Mouse (Mus musculus): Measurements from ENCODE around the gene Cd300lb.
A peak's percentile ranks its signal among the peaks of the same experiment; 100 is the strongest.
"Not testable (repeated sequence)": the region's sequence is repeated elsewhere in the genome, so short reads cannot be mapped to it uniquely, and the experiment has no call there.

Cd300lb gene

GRCm38 (mm10) chr11:114934144-114934543 lies at the start of gene Cd300lb:
TSS of gene Cd300lb (minus strand) at chr11:114934386.
- DNase-seq = peak; percentile 29

DNA sequence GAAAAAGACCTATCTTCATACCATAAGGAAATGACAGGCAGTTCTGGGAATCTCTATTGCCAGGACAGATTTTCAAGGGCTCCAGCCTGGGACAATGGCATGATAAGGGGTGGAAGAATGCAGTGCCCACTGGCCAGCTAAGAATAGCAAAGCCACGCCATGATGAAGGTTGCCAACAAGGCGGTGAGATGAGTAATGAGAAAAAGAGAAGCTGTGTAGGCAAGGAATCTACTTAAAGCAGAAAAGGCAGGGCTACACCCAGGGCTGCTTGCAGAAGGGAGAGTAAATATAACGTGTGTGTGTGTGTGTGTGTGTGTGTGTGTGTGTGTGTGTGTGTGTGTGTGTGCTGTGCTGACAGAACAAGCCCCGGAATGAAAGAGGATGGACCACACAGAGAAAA lies 47.7 kb upstream of the Cd300lb start:
- no peak for DNase-seq

DNA sequence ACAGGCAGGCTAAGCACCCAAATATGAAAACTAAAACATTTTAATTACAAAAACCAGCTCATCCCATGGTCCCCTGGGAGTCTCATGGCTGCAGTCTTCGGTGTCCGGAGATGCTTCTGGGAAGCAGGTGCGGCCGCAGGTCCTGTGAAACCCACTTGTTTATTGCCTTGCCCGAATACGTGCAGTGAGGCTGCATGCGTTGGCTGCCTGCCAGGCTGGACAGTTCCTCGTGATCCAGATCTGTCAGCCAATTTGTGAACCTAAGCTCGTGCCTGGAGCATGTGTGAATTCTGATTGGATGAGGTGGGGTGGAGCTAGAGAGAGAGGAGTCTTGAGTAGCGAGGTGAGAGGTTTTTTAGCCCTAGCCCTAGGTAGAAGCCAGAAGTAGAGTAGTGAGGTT lies 38.5 kb upstream of the Cd300lb start:
- DNase-seq = no peak

DNA sequence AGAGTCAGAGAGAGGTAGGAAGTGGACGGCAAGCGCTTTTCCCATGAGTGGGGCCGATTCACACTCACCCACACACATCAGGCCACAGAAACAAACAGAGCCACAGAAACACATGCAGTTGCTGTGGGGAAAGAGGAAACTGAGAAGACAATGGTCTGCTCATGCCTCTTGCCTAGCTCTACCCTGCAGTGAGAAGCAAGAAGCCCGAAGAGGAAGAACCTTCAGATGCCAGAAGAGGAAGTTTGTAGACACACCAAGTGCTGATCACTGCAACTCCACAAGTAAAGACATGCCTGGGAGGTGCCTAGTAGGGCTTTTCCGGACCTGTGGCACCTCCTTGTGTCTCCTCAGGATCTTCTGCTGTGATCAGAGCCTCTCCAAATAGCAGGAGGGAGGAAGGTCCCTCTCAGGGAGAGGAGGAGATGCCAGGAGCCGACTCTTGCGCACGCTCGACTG lies 34.6 kb upstream of the Cd300lb start, which contains the start of gene Cd300c:
Cd300c (minus strand) TSS at position 406 of the 456 bp plus-strand sequence.
- no peak for DNase-seq

GRCm38 (mm10) chr11:114965182-114965828 lies 31.1 kb upstream of the Cd300lb start:
- DNase-seq = no peak

- peak; percentile 15 for DNase-seq
These were observed 26.2 kb upstream of the Cd300lb start for GRCm38 (mm10) chr11:114960369-114960768.

GRCm38 (mm10) chr11:114933591-114933990 lies 595 bp downstream of the Cd300lb start:
- DNase-seq = no peak

DNA sequence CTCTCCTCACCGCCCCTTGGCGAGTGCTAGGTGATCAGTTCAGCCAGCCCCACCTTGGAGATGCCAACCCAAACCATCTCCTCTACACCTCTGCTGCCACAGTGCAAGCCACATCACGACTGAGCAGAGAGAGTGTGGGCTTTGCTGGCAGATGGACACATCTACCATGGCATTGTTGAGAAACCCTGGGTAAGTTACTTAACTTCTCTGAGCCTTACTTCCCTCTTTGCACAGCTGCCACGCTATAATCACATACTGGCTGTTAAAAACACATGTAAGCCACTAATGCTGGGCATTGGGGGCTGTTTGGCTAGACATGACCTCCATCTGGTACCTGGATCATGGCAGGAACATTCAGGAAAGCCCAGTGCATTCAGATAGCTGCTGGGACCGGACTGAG lies 3.1 kb downstream of the Cd300lb start:
- no peak for DNase-seq

DNA sequence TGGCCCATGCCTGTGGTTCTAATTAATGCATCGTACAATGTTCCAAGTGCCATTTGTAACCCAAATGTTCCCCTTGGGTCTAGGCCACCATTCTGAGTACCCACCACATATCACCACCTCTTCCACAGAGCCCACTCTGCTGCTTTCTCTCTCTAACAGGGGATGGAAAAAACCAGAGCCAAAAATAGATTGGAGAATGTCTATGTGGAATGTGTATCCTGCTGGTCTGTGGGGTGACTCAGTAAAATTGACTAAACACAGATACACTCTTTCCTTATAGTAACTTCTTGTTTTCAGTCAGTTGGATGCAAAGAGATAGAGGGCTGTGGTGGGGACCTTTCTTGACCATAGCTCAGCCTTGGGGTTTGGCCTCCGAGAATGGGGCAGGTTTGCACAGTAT lies 4.6 kb downstream of the Cd300lb start:
- no peak for DNase-seq

DNA sequence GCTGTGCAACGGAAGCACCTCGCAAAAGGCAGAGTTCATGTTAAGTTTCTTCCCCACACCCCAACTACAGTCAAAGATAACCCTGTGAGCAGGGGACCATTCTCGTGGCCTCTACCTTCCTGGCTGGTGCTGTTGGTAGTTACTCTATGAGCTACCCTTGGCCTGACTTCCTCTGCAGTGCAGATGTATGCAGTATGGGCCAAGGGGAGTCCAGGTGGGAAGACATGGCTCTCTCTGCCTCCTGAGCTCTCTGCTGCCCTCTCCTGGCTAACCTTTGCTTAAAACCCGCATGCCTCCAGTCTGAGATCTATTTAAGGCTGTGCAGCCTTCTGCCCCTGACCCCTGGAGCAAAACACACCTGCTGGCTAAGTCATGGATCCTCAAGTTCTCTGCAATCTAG lies 10.2 kb downstream of the Cd300lb start:
- DNase-seq = no peak

DNA sequence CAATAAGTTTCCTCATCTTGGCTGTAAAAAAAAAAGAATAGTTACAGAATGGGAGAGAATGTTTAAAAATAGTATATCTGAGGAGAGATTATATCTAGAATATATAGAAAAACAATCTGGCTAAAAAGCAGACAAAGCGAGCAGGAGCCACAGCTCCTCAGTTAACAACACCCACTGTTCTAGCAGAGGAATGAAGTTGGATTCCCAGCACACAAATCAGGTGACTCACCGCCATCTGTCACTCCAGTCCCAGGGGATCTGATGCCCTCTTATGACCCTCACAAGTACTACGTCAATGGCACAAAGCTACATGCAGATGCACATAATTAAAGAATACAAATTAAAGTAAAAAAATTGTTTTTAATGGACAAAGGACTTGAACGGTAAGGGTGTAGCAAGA lies 11.7 kb downstream of the Cd300lb start:
- peak; percentile 79 for DNase-seq

- no peak for DNase-seq
These were observed 17.1 kb downstream of the Cd300lb start for GRCm38 (mm10) chr11:114917120-114917519.

DNA sequence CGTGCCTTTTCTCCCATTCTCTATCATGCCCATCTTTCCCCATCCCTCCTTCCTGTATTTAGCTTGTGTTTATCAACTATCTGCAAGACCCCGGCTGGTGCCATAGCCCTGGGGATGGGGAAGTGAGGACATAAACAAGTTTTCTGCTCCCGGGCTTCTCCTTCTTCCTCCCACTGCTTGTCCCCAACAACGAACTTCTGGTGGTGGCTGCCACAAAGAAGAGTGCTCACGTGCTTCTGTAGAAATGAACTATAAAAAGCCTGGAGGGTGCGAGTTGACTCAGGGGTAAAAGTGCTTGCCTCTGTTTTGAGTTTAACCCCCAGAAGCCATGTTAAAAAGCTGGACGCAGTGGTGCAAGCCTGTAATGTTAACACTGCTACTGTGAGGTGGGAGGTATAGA lies 19.2 kb downstream of the Cd300lb start:
- DNase-seq = no peak

DNA sequence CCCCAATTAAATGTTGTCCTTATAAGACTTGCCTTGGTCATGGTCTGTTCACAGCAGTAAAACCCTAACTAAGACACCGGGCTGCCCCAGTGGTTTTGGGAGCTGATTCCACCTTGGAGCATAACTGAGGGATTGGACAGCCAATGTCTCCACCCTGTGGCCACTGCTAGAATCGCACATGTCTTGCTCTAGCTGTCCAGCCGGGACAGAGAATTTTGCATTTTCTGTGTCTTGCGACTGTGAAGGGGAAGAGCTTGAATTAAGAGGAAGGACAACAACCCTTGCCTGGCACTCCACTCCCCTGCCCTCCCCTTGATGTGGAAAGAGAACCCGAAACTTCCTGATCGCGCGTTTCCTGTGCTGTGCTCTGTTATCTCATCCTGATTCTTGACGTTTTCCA lies 21.3 kb downstream of the Cd300lb start:
- peak; percentile 75 for DNase-seq

DNA sequence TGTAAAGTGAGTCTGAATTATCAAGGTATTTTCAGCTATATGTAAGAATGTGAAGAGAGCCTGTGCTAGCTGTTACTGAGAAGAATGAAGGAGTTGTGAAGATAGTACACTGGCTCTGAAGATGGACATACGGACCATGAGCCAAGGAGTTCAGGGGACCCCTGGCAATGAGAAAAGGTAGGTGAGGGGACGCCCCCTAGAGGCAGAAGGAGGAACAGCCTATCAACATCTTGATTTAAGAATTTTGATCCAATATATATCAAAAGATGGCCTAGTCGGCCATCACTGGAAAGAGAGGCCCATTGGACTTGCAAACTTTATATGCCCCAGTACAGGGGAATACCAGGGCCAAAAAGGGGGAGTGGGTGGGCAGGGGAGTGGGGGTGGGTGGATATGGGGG lies 24.6 kb downstream of the Cd300lb start:
- not testable (repeated sequence) for DNase-seq

GRCm38 (mm10) chr11:114908086-114908485 lies 26.1 kb downstream of the Cd300lb start:
- DNase-seq = no peak

DNA sequence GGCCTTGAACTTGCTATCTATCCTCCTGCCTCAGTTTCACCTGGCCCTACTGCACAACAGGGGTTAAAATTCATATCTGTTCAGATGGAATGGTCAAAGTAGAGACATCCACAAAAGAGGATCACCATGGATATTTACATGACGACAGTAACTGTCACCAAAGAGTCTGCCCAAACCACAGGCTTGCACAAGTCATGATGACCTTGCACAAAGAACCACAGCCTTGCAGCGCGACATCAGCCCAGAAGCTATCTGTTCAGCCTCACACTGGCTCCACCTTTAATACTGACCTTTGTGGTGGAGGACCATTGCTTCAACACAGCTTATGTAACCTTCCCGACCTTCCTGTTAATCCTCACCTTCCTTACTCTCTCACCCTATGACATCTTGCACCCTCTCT lies 26.6 kb downstream of the Cd300lb start:
- no peak for DNase-seq

DNA sequence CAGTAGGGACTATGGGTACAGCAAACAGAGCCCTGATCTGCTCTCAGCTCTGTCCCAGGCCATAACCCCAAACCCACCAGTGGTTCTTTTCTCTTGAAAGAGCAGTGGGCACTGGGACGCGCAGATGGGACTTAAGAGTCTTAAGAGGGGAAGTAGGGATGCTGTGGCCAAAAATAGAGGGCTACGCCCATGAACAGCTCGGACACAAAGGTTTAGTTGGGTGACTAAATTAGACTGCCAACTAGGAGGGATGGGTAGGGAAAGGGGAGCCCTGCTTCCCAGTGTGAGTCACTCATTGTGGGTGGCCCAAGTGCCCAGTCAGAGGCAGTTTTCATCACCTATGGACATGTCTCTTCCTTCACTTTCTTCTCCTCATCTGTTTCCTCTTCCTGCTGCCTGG lies 31.0 kb downstream of the Cd300lb start:
- no peak for DNase-seq

- DNase-seq = no peak
These were observed 36.2 kb downstream of the Cd300lb start for GRCm38 (mm10) chr11:114898026-114898425.

DNA sequence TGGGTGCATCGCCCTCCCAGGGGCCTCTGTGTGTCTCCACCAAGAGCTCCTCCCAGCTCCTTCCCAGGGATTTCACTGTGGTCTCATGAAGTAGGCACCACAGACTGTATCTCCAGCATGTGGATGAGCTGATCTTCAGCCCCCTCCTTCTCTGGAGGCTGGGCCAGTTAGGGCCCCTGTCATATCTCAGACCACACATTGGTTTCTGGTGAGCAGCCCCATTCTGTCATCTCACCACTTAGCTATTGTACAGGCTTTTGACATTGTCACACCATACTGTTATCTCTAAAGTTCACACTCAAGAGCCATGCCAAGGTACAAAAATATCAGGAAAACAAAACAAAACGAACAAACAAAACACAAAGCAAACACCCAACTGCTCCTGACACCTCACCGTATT lies 38.1 kb downstream of the Cd300lb start:
- no peak for DNase-seq

DNA sequence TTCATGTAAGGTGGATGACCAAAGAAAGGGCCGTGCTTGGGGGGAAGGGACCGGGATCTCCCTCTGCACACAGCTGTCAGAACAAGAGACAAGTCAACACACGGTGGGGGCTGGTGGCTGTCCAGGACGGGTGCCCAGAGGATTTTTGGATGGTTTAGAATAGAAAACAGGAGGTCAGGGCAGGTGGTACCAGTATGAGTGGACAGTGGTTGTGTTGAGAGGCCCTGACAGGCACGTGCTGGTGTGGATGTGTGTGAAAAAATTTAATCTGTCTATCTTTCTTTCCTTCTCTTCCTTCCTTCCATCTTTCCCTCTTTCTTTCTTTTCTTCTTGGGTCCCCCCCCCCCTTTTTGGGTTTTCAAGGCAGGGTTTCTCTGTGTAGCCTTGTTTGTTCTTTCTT lies 43.6 kb downstream of the Cd300lb start:
- DNase-seq = no peak

- DNase-seq = no peak
These were observed 44.1 kb downstream of the Cd300lb start, which contains the start of gene Cd300a for GRCm38 (mm10) chr11:114889991-114890518. TSS of gene Cd300a (plus strand) at chr11:114890041.

DNA sequence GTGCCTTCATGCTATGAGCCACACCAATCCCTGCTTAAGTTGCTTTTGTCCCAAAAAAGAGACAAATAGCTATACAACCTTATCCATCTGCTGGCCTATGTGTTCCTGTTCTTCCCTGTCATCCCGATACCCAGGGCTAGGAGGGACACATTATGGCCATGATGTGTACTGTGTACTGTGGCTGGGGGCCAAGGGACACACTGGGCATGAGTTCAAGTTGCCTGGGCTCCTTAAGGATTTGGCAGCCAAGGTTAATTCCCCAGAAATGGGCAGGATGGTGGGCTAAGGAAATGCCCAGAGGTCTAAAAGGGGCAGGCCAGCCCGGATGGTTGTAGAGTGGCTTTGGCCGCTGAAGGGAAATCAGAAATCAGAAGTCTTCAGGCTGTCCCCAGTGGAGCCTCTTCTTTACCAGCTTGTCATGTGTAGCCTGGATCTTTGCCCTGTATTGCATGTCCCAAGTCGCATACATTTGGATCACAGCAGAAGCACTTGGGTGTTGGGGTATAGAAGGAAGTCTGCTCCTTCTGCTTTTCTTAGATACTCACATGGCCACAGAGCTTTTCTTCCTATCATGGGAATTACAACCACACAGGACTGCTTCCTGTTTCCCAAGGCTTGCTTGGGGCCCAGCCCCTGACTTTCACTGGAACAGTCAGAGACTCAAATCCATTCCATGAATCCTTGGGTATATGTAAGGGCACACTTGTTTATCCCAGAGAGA lies 49.6 kb downstream of the Cd300lb start:
- DNase-seq = peak; percentile 69

DNA sequence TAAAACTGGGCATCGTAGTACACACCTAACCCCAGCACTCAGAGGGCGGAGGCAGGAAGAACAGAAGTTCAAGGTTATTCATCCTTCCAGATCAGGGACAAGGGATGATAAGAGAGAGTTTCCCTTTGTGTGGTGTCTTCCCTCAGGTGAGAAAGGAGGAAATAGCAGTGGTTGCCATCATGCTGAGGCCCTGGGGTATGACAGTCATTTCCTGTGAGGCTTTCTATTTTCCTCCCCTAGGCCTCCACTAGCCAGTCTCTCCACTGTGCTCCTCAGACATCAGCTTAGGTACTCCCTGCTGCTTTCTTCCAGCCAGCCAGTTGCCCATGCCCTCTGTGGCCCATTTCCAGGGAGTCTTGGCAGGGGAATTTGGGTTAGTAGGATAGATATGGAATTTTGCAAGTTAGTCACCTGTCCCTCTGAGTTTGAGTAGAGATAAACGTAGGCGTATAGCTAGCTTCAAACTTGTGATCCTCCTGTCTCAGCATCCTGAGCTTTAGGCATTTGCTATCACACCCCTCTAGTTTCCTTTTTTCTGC lies 50.9 kb downstream of the Cd300lb start:
- peak; percentile 56 for DNase-seq

Data from cerebellum, adult 11-12 months (tissue).